Mouse (Mus musculus) spleen, adult 2 months (tissue): ENCODE data around the gene Mas1. TPM values are rescaled to one million over a fixed set of nuclear protein-coding genes. Genes with fewer than 3 reads are reported as not detected.

Source experiments
- DNase-seq, 2 experiments: peaks; one replicate each; pipeline versions ENCODE4 v3.0.0 to v3.0.0-alpha.2; 2012 to 2021; ENCODE audit warnings: low spot score in 2 of 2, low read depth in 1 of 2
- H3K27ac ChIP-seq: fragments of 200-500 bp; 2 replicates; pipeline ENCODE4 v1.5.1; 2012; ENCODE audit warnings: low read length, inconsistent platforms; ENCODE audit not compliant: insufficient read depth
- H3K27me3 ChIP-seq: fragments of 200-500 bp; 2 replicates; pipeline ENCODE4 v1.6.1; 2012; ENCODE audit warnings: mild to moderate bottlenecking, moderate library complexity, low read length, inconsistent platforms; ENCODE audit not compliant: control insufficient read depth, insufficient read depth
- H3K36me3 ChIP-seq: fragments of 200-500 bp; 2 replicates; pipeline ENCODE4 v1.6.1; 2012; ENCODE audit warnings: mild to moderate bottlenecking, low read length, inconsistent platforms; ENCODE audit not compliant: control insufficient read depth, insufficient read depth
- H3K4me1 ChIP-seq: fragments of 200-500 bp; 2 replicates; pipeline ENCODE4 v1.6.1; 2011; ENCODE audit warnings: inconsistent platforms; ENCODE audit not compliant: control insufficient read depth, insufficient read depth, insufficient read length
- H3K4me3 ChIP-seq: fragments of 200-500 bp; 2 replicates; pipeline ENCODE4 v1.5.1; 2011; ENCODE audit warnings: mild to moderate bottlenecking, inconsistent platforms; ENCODE audit not compliant: insufficient read depth, insufficient read length; ENCODE audit errors: extremely low read depth
- CTCF ChIP-seq: fragments of 200-500 bp; IDR thresholded peaks from 2 replicates; pipeline ENCODE4 v1.5.1; 2011; ENCODE audit warnings: mild to moderate bottlenecking, inconsistent platforms; ENCODE audit not compliant: insufficient read depth, insufficient read length, insufficient replicate concordance; ENCODE audit errors: extremely low read depth
- POLR2A ChIP-seq: fragments of 200-500 bp; IDR thresholded peaks from 2 replicates; pipeline ENCODE4 v1.6.1; 2011; ENCODE audit warnings: low read depth, low read length, inconsistent platforms
- WGBS: fragments of 180-500 bp; shearing (Covaris S2); methylation state at CpG from one replicate; pipeline ENCODE4 v1.1.7; 2018; 5-methylcytosine and 5-hydroxymethylcytosine counted together
- polyA plus RNA-seq: library from polyadenylated mRNA; depleted of rRNA; stranded (reverse); fragments of >200 nt; gene quantifications from 2 replicates; pipeline ENCODE4 v1.2.3, GENCODE M21; 2012

Gene Mas1
- polyA plus RNA-seq, 1 experiment: not detected

DNA sequence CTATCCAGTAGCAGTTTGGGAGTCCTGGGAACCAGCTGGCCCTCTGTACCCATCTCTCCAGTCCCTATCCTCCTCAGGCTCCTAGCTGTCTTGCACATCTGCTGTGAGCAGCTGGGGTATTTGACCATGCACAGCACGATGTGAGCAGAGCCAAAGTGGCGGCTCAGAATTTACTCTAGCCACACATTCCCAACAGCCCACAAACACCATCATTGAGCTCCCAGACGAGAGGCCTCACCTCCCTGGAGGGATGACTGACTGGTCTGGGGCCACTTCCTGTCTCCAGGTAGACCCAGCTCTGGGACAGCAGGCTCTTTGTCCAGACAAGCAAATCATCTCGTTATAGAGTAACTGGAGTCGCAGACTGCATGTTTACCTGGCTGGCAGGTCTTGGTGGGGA is 22.1 kb downstream of the Mas1 start:
- DNase-seq: no peak
- 70% methylated on average over 5 of the region's 5 CpGs for WGBS

DNA sequence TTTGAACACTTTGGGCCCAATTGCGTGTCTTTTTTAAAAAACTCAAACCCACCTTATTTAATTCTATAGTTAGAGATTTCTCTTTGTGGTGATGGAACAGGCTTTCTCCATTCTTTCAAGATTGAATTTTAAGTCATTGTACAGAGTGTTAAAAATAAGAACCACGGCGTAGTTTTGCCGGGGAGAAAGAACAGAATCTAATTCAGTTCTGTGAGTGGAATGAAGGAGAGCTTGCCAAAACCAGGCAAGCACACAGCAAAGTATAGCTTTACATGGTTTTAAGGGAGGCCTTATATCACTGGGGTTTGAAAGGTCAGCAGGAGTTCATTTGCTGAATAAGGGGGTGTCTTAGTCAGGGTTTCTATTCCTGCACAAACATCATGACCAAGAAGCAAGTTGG is 23.4 kb downstream of the Mas1 start:
- Histone ChIP-seq H3K4me3 (no peak overlapping the region), H3K36me3 (no peaks in the 10 kb centered on the region), H3K27ac (no peak overlapping the region), H3K27me3 (no peaks in the 10 kb centered on the region), H3K4me1 (no peaks in the 10 kb centered on the region)
- WGBS: 91% methylated on average over 4 of the region's 4 CpGs
- DNase-seq: no peak
- TF ChIP-seq CTCF (no peak), POLR2A (no peak)

More for the DNA sequence above, 22.1 kb downstream of the Mas1 start:
- H3K4me1 ChIP-seq: no peaks in the 10 kb centered on the region
- H3K27ac ChIP-seq: no peak overlapping the region
- H3K36me3 ChIP-seq: no peaks in the 10 kb centered on the region
- TF ChIP-seq POLR2A (no peak), CTCF (no peak)
- H3K4me3 ChIP-seq: no peak overlapping the region
- H3K27me3 ChIP-seq: no peaks in the 10 kb centered on the region

DNA sequence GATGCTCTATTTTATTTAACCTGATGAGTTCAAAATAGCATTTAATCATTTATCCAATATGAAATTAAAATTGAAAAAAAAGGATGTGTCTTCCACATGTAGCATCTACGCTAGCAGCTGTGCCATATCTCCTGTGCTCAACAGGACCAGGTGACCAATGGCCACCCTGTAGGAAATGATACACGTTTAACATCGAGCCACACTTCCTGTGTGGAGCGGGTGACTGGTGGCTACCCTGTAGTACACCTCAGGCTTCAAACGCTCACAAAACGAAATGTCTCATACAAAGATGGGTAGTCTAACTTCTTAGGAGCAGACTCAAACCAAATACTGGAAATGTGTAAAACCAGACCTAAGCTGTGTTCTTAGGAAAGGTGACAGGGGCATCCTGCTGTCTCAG is 24.1 kb downstream of the Mas1 start:
- Histone ChIP-seq H3K4me3 (no peak overlapping the region), H3K27ac (no peak overlapping the region), H3K36me3 (no peaks in the 10 kb centered on the region), H3K4me1 (no peaks in the 10 kb centered on the region), H3K27me3 (no peaks in the 10 kb centered on the region)
- DNase-seq: no peak
- TF ChIP-seq CTCF: no peak
- TF ChIP-seq POLR2A: no peak
- WGBS: 27% methylated on average over 6 of the region's 6 CpGs

DNA sequence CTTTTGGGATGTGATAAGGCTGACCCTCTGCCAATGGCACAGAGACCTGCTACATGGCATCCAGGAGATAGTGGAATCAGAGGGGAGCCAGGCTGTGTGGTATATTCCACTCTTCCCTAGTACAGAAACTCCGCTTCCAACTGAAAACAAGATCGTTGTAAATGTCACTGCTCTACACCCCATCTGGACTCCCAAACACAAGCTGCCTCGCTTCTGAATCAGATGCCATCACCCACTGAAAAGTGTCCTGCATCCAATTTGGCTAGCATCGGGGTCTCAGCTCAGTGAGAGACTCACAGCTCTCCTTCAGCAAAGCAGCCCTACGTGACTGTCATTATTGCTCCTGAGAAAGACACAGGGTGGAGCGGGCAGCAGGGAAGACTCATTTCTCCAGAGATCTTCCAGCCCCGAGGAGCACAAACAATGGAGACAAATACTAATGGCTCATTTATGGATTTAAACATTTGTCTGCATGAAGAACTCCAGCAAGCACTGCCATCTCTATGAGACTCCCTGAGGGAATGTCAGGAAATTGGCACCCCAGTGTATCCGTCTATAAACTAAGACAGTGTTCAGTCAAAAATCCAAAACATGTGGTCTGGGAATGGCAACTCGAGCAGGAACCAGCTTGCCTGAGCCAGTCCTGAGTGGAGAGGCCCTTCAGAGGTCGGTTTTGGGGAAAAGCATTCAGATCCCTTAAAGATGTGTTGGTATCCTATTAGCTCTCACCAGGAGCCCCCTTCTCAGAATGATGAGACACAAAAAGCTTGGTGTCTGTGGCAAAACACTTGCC is 28.3 kb downstream of the Mas1 start:
- Histone ChIP-seq H3K27me3 (no peaks in the 10 kb centered on the region), H3K27ac (no peak overlapping the region), H3K36me3 (no peaks in the 10 kb centered on the region), H3K4me3 (no peak overlapping the region), H3K4me1 (no peaks in the 10 kb centered on the region)
- WGBS: 79% methylated on average over 10 of the region's 10 CpGs
- no peak for DNase-seq
- TF ChIP-seq CTCF: no peak
- TF ChIP-seq POLR2A: no peak

DNA sequence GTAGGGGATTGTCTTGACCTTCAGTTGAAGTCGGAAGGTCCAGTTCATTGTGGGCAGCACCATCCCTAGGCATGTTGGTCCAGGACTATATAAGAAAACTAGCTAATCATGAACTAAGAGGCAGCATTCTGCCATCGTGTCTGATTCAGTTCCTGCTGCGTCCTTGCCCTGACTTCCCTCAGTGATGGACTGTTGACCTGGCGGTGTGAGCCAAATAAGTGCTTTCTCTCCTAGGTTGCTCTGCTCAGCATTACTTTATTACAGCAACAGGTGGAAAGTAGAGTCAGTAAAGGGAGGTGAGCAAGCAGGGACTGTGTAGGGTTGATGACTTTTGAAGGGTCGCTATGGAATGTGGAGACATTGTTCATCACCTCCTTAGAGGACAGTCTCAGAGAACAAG is 32.2 kb downstream of the Mas1 start:
- H3K4me1 ChIP-seq: no peaks in the 10 kb centered on the region
- no peak for DNase-seq
- no peak overlapping the region for H3K4me3 ChIP-seq
- 92% methylated on average over 5 of the region's 5 CpGs for WGBS
- H3K27me3 ChIP-seq: no peaks in the 10 kb centered on the region
- TF ChIP-seq POLR2A (no peak), CTCF (no peak)
- no peaks in the 10 kb centered on the region for H3K36me3 ChIP-seq
- no peak overlapping the region for H3K27ac ChIP-seq

DNA sequence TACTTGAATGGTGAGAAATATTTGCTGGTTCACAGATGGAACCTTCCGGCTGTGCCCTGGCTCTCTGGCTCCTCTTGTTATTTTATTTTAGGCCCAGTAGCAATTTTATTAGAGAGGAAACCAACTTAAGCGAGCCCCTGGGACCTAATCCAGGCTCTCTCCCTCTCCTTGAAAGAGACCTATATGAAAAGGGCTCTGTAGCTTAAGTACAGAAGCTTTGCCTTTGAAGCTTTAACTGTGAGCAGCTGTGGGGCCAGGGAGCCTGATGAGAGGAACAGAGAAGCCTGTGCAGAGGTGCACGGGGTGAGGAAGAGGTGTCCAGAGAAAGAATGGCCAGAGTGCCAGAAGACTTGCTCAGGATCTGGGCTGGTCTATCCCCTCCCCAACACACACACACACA is 33.1 kb downstream of the Mas1 start:
- no peaks in the 10 kb centered on the region for H3K36me3 ChIP-seq
- no peak overlapping the region for H3K4me3 ChIP-seq
- H3K27me3 ChIP-seq: no peaks in the 10 kb centered on the region
- no peaks in the 10 kb centered on the region for H3K4me1 ChIP-seq
- no peak for TF ChIP-seq CTCF
- no peak for TF ChIP-seq POLR2A
- DNase-seq: no peak
- 72% methylated on average over 3 of the region's 3 CpGs for WGBS
- H3K27ac ChIP-seq: no peak overlapping the region

DNA sequence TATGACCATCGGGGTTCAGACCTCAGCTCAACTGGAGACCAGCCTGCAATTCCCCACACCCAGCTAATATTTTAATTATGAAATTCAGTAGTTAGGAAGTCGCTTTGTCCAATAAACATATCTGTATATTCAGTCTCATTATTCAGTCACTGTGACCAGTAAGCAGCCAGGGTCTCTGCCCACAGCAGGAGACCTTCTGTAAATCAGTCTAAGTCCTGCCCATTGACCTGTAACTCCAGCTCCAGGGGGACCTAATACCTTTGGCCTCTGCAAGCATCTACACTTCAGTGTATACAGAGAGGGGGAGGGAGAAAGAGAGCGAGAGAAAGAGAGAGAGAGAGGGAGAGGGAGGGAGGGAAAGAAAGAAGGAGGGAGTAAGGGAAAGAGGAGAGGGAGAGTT is 33.6 kb downstream of the Mas1 start:
- WGBS: 88% methylated on average over 3 of the region's 3 CpGs
- no peaks in the 10 kb centered on the region for H3K4me1 ChIP-seq
- no peak overlapping the region for H3K4me3 ChIP-seq
- DNase-seq: no peak
- no peak overlapping the region for H3K27ac ChIP-seq
- TF ChIP-seq POLR2A (no peak), CTCF (no peak)
- no peaks in the 10 kb centered on the region for H3K27me3 ChIP-seq
- H3K36me3 ChIP-seq: no peaks in the 10 kb centered on the region
